Mouse (Mus musculus) testis, adult 10 weeks (tissue): ENCODE results near the gene Arrdc3. TPM values are rescaled to one million over a fixed set of nuclear protein-coding genes. Genes with fewer than 3 reads are reported as not detected.

Experiments
- polyA plus RNA-seq: library from polyadenylated mRNA; stranded (reverse); fragments of 350-450 nt; fragmentation: Illumina TruSeq; extraction: RNeasy Lipid Tissue Mini Kit (QIAGEN cat#74804); gene quantifications from one replicate; pipeline ENCODE4 v1.2.3, GENCODE M21; 2014; ENCODE audit warnings: low read depth, low replicate concordance

The Arrdc3 gene
- polyA plus RNA-seq: 111 TPM

DNA sequence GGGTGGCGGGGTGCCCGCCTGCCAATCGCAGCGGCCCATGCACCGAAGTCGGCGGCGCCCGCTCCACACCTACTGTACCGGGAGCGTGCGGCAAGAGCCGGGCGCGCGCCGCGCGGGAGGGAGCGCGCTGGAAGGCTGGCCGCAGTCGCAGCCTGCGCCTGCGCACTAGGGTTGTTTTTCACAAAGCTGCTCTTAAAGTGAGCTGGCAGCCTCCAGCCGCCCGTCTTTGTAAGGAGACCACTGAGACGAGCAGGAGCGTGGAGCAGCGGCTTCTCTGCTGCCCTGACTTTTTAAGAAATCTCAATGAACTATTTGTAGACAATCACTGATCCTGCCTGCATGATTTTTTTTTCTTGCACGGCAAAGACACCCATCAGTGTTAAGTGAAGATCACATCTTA lies at the start of gene Arrdc3:
Arrdc3 (plus strand) TSS at position 195 of the 400 bp plus-strand sequence.

